Mouse (Mus musculus): ENCODE results near the gene Lztr1.
"Not testable (repeated sequence)": the region's sequence is repeated elsewhere in the genome, so short reads cannot be mapped to it uniquely, and the experiment has no call there.

Gene Lztr1

GRCm38 (mm10) chr16:17507018-17507552 is 1.4 kb upstream of the Lztr1 start:
- DNase-seq (ENCODE audit: low read depth, low spot score) = no peak

GRCm38 (mm10) chr16:17508031-17508430 is 457 bp upstream of the Lztr1 start:
- not testable (repeated sequence) for DNase-seq (ENCODE audit: low read depth, low spot score)

GRCm38 (mm10) chr16:17509240-17509597 is 731 bp downstream of the Lztr1 start:
- DNase-seq (ENCODE audit: low read depth, low spot score) = no peak

GRCm38 (mm10) chr16:17510143-17510542 is 1.7 kb downstream of the Lztr1 start:
- DNase-seq (ENCODE audit: low read depth, low spot score) = no peak

- DNase-seq (ENCODE audit: low read depth, low spot score) = no peak
Measured at GRCm38 (mm10) chr16:17510686-17511085, 2.2 kb downstream of the Lztr1 start.

GRCm38 (mm10) chr16:17511431-17511830 is 2.9 kb downstream of the Lztr1 start:
- DNase-seq (ENCODE audit: low read depth, low spot score) = no peak

GRCm38 (mm10) chr16:17518910-17519309 is 10.4 kb downstream of the Lztr1 start:
- no peak for DNase-seq (ENCODE audit: low read depth, low spot score)

GRCm38 (mm10) chr16:17524156-17524555 is 15.7 kb downstream of the Lztr1 start:
- no peak for DNase-seq (ENCODE audit: low read depth, low spot score)

GRCm38 (mm10) chr16:17525524-17525923 is 17.0 kb downstream of the Lztr1 start:
- DNase-seq (ENCODE audit: low read depth, low spot score) = no peak

GRCm38 (mm10) chr16:17526223-17526622 is 17.7 kb downstream of the Lztr1 start:
- no peak for DNase-seq (ENCODE audit: low read depth, low spot score)

GRCm38 (mm10) chr16:17527606-17528005 is 19.1 kb downstream of the Lztr1 start:
- DNase-seq (ENCODE audit: low read depth, low spot score) = no peak

- no peak for DNase-seq (ENCODE audit: low read depth, low spot score)
Measured at GRCm38 (mm10) chr16:17528276-17528675, 19.8 kb downstream of the Lztr1 start.

GRCm38 (mm10) chr16:17529981-17530586 is 21.6 kb downstream of the Lztr1 start:
- no peak for DNase-seq (ENCODE audit: low read depth, low spot score)

- DNase-seq (ENCODE audit: low read depth, low spot score) = peak; percentile 95
Measured at GRCm38 (mm10) chr16:17530640-17531288, 22.3 kb downstream of the Lztr1 start, which contains the start of gene Thap7. Thap7 (minus strand) TSS chr16:17531136.

GRCm38 (mm10) chr16:17532271-17532670 is 23.8 kb downstream of the Lztr1 start:
- DNase-seq (ENCODE audit: low read depth, low spot score) = no peak

GRCm38 (mm10) chr16:17532676-17533329 is 24.3 kb downstream of the Lztr1 start:
- no peak for DNase-seq (ENCODE audit: low read depth, low spot score)

GRCm38 (mm10) chr16:17536584-17536983 is 28.1 kb downstream of the Lztr1 start:
- no peak for DNase-seq (ENCODE audit: low read depth, low spot score)

GRCm38 (mm10) chr16:17542632-17543031 is 34.1 kb downstream of the Lztr1 start:
- DNase-seq (ENCODE audit: low read depth, low spot score) = no peak

GRCm38 (mm10) chr16:17552837-17553236 is 44.3 kb downstream of the Lztr1 start:
- DNase-seq (ENCODE audit: low read depth, low spot score) = no peak

- no peak for DNase-seq (ENCODE audit: low read depth, low spot score)
Measured at GRCm38 (mm10) chr16:17553910-17554685, 45.6 kb downstream of the Lztr1 start.

- not testable (repeated sequence) for DNase-seq (ENCODE audit: low read depth, low spot score)
Measured at GRCm38 (mm10) chr16:17554702-17555101, 46.2 kb downstream of the Lztr1 start.

- DNase-seq (ENCODE audit: low read depth, low spot score) = no peak
Measured at GRCm38 (mm10) chr16:17556180-17556579, 47.7 kb downstream of the Lztr1 start.

Data from retina, postnatal 7 days (tissue).